Mouse (Mus musculus) forebrain, embryonic 13.5 days (tissue): ENCODE results near the gene Creld2. TPM values are rescaled to one million over a fixed set of nuclear protein-coding genes. Genes with fewer than 3 reads are reported as not detected.

Experiments
- ATAC-seq: fragments of 200-750 bp; cut with Nextera tagmentation; 2 replicates; pipeline ENCODE4 v1.8.0; 2017
- H3K27ac ChIP-seq: fragments of 300-500 bp; sonication (generic); 2 replicates; pipeline ENCODE4 v1.5.1; 2015; ENCODE audit warnings: inconsistent platforms, mild to moderate bottlenecking, moderate library complexity
- H3K27me3 ChIP-seq: fragments of 300-500 bp; sonication (generic); 2 replicates; pipeline ENCODE4 v1.6.1; 2015; ENCODE audit warnings: mild to moderate bottlenecking, inconsistent platforms
- H3K36me3 ChIP-seq: fragments of 300-500 bp; sonication (generic); 2 replicates; pipeline ENCODE4 v1.6.1; 2015; ENCODE audit warnings: mild to moderate bottlenecking, inconsistent platforms; ENCODE audit not compliant: poor library complexity, severe bottlenecking
- H3K4me1 ChIP-seq: fragments of 300-500 bp; sonication (generic); 2 replicates; pipeline ENCODE4 v1.6.1; 2015; ENCODE audit warnings: inconsistent platforms
- H3K4me2 ChIP-seq: fragments of 300-500 bp; sonication (generic); 2 replicates; pipeline ENCODE4 v1.6.1; 2015; ENCODE audit warnings: inconsistent platforms, mild to moderate bottlenecking, moderate library complexity
- H3K4me3 ChIP-seq: fragments of 300-500 bp; sonication (generic); 2 replicates; pipeline ENCODE4 v1.5.1; 2015; ENCODE audit warnings: mild to moderate bottlenecking, inconsistent platforms
- H3K9ac ChIP-seq: fragments of 300-500 bp; sonication (generic); 2 replicates; pipeline ENCODE4 v1.6.1; 2015; ENCODE audit warnings: mild to moderate bottlenecking, inconsistent platforms
- H3K9me3 ChIP-seq: fragments of 300-500 bp; sonication (generic); replicated peaks from 2 replicates; pipeline ENCODE4 v1.6.1; 2016; ENCODE audit warnings: inconsistent platforms
- WGBS: fragments of 180-500 bp; shearing (Covaris S2); methylation state at CpG from one replicate; pipeline ENCODE4 v1.1.7; 2015; 5-methylcytosine and 5-hydroxymethylcytosine counted together
- polyA plus RNA-seq: library from polyadenylated mRNA; unstranded; fragments of >200 nt; fragmentation: Nextera tagmentation; extraction: Ambion mirVana; gene quantifications from 2 replicates; pipeline ENCODE4 v1.2.1, GENCODE M21; 2015

Creld2 gene
- polyA plus RNA-seq, 1 experiment from 2014 or later = 63.6 TPM

DNA sequence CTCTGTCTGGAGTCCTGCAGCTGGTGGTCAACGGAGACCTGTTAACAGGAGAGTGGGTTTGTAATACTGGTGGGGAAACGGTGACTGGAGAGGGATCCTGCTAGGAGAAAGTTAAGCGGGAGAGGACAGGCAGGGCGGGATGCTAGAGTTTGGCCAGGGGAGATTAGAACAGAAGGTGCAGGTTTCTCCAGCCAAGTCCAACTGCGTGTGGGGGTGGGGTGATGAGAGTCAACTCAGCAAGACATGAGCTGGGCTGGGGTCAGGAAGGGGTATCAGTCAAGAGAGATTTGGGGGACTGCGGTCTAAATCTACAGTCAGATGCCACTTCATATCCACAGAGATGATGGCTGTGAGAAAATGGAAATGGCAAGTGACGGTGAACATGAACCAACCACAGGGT lies 25.5 kb downstream of the Creld2 start:
- H3K9ac ChIP-seq = no peak overlapping the region
- H3K4me2 ChIP-seq = no peak overlapping the region
- 91% methylated on average over 7 of the region's 7 CpGs for WGBS
- H3K4me1 ChIP-seq = peaks cover 4% of the 10 kb centered on the region; the same call in 1 of the 2 replicates
- H3K36me3 ChIP-seq = no peaks in the 10 kb centered on the region
- no peak for ATAC-seq
- no peak overlapping the region for H3K27ac ChIP-seq
- H3K9me3 ChIP-seq = no peaks in the 10 kb centered on the region
- no peak overlapping the region for H3K4me3 ChIP-seq
- H3K27me3 ChIP-seq = no peaks in the 10 kb centered on the region

DNA sequence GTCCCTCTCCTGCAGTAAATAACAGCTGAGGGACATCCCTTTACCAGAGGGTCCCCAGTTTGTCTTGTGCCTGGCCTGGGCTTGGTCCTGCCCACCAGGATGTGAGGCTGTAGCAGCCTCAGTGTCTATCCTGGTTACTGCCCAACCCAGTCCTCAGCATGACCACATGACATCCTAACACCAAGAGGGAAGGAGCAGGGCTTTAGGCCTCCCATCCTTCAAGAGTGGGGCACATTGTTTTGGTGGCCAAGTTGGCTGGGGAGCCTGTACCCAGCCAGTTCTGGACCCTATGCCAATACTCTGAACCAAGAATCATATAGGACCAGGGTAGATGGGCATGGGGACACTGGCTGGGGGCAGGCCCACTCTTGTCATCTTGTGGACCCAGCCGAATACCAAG lies 29.2 kb downstream of the Creld2 start:
- H3K4me1 ChIP-seq = 0 out of 2 replicates have a peak, but pooled peaks cover 3% of the 10 kb centered on the region
- H3K9me3 ChIP-seq = no peaks in the 10 kb centered on the region
- H3K27me3 ChIP-seq = no peaks in the 10 kb centered on the region
- no peak overlapping the region for H3K27ac ChIP-seq
- H3K4me2 ChIP-seq = no peak overlapping the region
- no peak overlapping the region for H3K4me3 ChIP-seq
- WGBS = 100% methylated on average over 1 of the region's 1 CpGs
- ATAC-seq = no peak
- H3K36me3 ChIP-seq = no peaks in the 10 kb centered on the region
- no peak overlapping the region for H3K9ac ChIP-seq

DNA sequence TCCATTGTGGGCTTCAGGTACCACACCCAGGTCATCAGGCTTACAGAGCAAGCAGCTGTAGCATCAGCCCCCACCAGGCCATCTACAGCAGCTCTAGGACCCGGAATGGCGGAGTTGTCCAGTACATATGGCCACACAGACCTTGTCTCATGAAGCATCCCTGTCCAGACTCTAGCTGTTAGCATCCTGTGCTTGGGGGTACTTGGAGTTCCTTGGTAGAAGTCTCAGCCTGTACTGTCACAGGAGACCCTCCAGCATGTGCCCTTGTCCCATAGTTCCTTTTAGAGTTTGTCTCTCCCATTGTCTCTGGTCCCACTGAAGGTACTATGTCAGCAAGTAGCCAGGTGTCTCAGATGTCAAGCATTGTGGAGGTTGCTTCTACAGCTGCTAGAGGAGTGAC lies 30.2 kb downstream of the Creld2 start:
- H3K9me3 ChIP-seq = no peaks in the 10 kb centered on the region
- ATAC-seq = no peak
- H3K27ac ChIP-seq = no peak overlapping the region
- H3K9ac ChIP-seq = no peak overlapping the region
- no peak overlapping the region for H3K4me3 ChIP-seq
- 86% methylated on average over 2 of the region's 2 CpGs for WGBS
- H3K27me3 ChIP-seq = no peaks in the 10 kb centered on the region
- no peaks in the 10 kb centered on the region for H3K36me3 ChIP-seq
- peaks cover 10% of the 10 kb centered on the region; the same call in 1 of the 2 replicates for H3K4me1 ChIP-seq
- no peak overlapping the region for H3K4me2 ChIP-seq

DNA sequence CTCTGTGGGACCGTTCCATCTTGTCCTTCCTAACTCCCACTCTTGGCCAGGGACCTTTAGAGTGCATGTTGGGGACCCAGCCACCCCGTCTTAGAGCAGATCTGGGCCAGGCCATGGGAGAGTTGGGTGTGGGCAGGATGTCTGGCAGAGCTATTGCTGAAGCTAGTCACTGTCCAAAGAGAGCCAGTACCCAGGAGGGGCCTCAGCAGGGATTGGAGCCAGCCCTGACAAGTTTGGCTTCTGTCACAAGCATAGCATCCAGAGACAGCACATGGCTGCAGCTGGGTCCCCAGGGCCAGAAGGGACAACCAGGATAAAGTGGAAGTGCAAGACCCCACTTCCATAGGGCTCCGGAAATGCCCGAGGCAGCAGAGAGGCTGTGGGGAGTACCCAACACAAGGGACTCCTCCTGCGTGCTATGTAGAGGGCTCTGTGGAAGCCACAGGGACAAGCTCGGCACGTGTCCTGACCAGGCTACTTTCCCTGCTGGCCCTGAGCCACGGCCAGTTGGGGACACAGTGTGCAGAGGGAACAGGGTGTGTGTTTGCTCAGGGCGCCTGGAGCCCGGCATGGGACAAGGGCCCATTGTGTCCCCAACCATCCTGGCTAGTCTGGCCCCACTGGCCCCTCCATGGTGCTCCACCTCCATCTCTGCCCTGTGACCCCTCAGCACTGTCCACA lies 30.8 kb downstream of the Creld2 start:
- Histone ChIP-seq H3K9ac (peak overlapping the region; percentile 21; the same call in 1 of the 2 replicates), H3K4me1 (peaks cover 15% of the 10 kb centered on the region; the same call in 1 of the 2 replicates), H3K27ac (no peak overlapping the region), H3K9me3 (no peaks in the 10 kb centered on the region), H3K27me3 (no peaks in the 10 kb centered on the region), H3K4me2 (no peak overlapping the region), H3K4me3 (no peak overlapping the region), H3K36me3 (no peaks in the 10 kb centered on the region)
- WGBS = 67% methylated on average over 10 of the region's 10 CpGs
- no peak for ATAC-seq

DNA sequence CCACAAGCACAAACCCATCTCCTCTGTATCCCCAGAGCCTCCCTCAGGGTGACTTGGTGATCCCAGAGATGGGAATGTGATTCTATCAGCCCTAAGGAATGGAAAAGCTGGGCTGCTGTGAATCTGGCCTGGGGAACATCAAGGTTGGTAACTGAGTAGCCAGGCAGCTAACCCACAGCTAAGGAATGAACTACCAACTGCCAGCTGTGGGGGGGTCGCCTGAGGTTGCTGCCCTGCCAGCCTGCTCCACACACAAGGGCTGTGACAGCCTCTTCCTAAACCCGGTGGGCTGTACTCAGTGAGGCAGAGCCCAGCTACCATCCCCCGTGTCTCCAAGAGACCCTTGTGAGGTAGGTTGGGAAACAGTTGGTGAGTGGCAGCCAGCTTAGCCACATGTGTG lies 31.6 kb downstream of the Creld2 start:
- H3K4me1 ChIP-seq = peaks cover 15% of the 10 kb centered on the region; the same call in 1 of the 2 replicates
- no peaks in the 10 kb centered on the region for H3K36me3 ChIP-seq
- no peaks in the 10 kb centered on the region for H3K9me3 ChIP-seq
- no peak overlapping the region for H3K4me3 ChIP-seq
- no peak for ATAC-seq
- H3K27ac ChIP-seq = no peak overlapping the region
- H3K4me2 ChIP-seq = no peak overlapping the region
- 61% methylated on average over 3 of the region's 3 CpGs for WGBS
- no peak overlapping the region for H3K9ac ChIP-seq
- no peaks in the 10 kb centered on the region for H3K27me3 ChIP-seq

DNA sequence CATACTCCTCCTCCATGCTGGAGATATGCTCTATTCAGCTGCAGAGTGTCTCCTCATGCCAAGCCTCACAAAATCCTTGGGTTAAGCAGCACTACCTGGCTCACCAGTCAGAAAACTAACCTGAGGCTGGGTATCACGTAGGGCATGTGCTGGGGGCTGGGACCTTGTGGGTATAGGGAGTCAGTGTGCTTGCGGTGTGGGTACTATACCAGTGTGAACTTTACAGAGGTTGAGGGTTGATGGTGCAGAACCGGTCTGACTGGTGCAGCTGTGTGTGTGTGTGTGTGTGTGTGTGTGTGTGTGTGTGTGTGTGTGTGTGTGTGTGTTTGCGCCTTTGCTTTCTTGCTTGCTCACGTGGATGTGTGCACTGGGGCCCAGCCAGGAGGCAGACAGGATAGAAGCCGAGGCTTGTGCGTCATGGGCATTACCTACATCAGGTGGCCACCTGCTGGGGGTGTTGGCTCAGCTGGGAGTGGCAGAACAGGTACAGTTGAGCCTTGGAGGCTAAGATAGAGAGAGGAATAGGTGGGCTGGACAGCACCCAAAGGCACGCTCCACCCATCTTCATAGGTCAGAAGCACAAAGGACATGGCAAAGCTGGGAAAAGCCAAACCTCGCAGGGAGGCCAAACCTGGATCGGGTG lies 32.2 kb downstream of the Creld2 start:
- WGBS = 85% methylated on average over 10 of the region's 10 CpGs

DNA sequence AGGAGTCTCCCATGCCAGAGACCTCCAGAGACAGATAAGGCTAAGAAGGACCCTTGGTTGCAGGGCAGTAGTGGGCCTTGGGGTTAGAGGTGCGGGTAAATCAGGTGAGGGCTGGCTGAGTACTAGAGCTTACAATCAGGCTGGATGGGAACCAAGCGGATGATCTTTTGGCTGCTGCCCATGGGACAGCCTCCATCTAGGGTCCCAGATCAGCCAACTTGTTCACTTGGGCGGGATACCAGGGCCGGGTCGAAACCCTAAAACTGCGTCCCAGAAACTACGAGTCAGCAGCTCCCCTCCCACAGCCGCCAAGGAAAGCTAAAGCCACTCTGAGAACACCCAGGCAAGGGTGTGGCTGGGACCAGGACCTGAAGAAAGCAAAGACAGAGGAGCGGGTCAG lies 33.7 kb downstream of the Creld2 start:
- H3K9ac ChIP-seq = no peak overlapping the region
- H3K27ac ChIP-seq = no peak overlapping the region
- no peaks in the 10 kb centered on the region for H3K9me3 ChIP-seq
- H3K4me2 ChIP-seq = no peak overlapping the region
- no peaks in the 10 kb centered on the region for H3K36me3 ChIP-seq
- WGBS = 89% methylated on average over 9 of the region's 9 CpGs
- ATAC-seq = no peak
- H3K4me1 ChIP-seq = peaks cover 15% of the 10 kb centered on the region; the same call in 1 of the 2 replicates
- no peaks in the 10 kb centered on the region for H3K27me3 ChIP-seq
- H3K4me3 ChIP-seq = no peak overlapping the region

More for the DNA sequence above, 32.2 kb downstream of the Creld2 start:
- Histone ChIP-seq H3K4me1 (peaks cover 15% of the 10 kb centered on the region; the same call in 1 of the 2 replicates), H3K4me2 (no peak overlapping the region), H3K36me3 (no peaks in the 10 kb centered on the region), H3K27me3 (no peaks in the 10 kb centered on the region), H3K4me3 (no peak overlapping the region), H3K9me3 (no peaks in the 10 kb centered on the region), H3K9ac (no peak overlapping the region), H3K27ac (no peak overlapping the region)
- ATAC-seq = no peak

DNA sequence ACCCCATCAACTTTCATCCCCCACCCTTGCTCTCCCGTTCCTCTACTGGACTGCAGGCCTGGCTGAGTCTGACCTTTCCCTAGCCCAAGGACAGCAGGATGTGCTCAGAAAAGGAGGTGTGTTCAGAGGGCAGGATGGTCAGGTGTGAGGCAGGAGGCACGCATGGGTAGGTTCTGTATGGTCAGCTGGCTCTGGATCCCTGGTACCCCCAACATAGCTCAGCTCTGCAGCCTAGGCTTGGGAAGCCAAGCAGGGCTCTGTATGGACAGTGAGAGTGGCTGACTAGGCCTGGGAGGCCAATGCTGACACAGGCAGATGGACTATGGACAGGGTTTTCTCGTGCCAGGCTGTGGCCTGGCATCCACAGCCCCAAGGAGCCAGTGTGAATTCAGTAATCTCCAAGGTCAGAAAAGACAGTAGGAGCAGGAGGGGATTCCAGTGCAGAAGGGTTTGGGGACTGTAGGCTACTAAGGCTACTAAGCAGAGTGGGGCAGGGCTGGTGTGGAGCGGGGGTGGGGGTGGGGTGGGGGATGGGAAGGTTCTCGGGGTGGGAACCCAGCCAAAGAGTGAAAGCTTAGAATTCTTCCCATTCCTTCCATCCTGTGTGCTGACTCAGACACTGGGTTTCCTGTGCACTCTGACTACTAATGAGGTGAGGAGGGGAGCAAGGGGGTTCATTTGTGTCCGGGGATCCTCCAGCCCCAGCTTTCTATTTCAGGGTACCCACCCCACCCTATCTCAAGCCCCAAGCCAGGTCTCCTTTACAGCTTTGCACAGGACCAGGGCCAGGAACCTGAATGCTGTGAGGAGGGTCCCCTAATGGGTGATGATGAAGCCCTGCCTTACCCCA lies 34.9 kb downstream of the Creld2 start:
- no peaks in the 10 kb centered on the region for H3K36me3 ChIP-seq
- peaks cover 15% of the 10 kb centered on the region; the same call in 1 of the 2 replicates for H3K4me1 ChIP-seq
- H3K4me2 ChIP-seq = no peak overlapping the region
- ATAC-seq = no peak
- 0 out of 2 replicates have a peak overlapping the region, but pooled peaks have one; percentile 16 for H3K9ac ChIP-seq
- WGBS = 52% methylated on average over 6 of the region's 6 CpGs
- H3K27ac ChIP-seq = no peak overlapping the region
- no peaks in the 10 kb centered on the region for H3K9me3 ChIP-seq
- H3K27me3 ChIP-seq = no peaks in the 10 kb centered on the region
- H3K4me3 ChIP-seq = no peak overlapping the region

DNA sequence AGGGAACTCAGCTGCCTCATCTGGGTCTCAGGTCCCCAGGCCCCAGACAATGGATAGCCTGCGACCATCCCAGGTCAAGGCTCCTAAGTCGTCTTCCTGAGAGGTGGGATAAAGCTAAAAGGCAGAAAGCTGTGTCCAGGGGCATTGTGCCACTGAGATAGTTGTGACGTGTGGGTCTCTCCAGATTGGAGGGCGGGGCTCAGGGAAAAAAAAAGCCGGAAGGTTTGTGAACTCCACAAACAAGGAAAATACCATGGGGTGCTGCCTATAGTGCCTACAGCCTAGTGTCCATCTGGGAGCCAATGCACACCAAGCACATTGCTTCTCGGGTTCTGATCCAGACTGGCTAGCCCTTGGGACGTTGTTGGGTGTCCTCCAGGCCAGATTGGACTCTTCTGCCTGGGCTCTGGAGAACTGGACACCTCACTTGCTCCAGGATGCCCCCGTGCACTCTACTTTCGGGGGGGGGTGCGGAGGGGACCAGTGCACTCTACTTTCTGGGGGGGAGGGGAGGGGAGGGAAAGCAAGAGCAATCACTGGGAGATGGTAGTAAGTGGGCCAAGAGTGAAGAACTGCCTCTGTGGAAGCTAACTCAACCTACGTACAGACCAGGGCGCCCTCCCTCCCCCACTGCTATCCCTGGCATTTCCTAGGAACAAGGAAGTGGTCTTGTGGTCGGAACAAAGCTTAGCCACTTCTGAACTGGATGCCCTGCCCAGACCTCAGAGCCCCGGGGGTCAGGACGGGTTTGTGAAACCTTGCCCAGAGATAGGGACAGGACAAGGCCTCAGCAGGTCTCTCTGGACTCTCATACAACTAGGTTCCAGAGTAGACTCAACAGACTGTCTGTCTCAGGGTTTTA lies 35.8 kb downstream of the Creld2 start:
- no peaks in the 10 kb centered on the region for H3K36me3 ChIP-seq
- ATAC-seq = no peak
- 75% methylated on average over 15 of the region's 15 CpGs for WGBS
- no peak overlapping the region for H3K9ac ChIP-seq
- no peak overlapping the region for H3K4me2 ChIP-seq
- no peaks in the 10 kb centered on the region for H3K27me3 ChIP-seq
- peaks cover 15% of the 10 kb centered on the region; the same call in 1 of the 2 replicates for H3K4me1 ChIP-seq
- no peak overlapping the region for H3K4me3 ChIP-seq
- H3K27ac ChIP-seq = no peak overlapping the region
- H3K9me3 ChIP-seq = no peaks in the 10 kb centered on the region

DNA sequence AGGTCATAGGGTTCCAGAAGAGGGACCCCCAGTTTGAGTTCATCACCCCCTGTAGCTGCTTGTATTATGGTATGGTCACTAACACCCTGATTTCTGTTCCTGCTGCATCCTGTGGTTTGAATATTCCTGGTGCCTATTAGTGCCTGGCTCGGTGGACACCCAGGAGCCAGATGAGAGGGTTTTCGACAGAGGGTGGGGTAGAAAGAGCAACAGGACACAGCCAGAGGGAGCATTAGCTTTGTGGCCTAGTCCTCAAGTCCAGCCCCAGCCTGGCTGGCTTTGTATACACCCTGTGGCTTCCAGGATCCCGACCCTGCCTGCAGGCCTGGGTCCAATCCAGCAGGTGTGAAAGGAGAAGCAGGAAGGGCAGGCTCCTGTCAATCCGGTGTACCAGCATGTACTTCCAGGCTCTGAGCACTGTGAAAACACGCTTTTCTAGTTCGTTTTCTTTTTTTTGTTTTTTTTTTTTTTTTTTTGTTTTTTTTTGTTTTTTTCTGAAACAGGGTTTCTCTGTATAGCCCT lies 36.5 kb downstream of the Creld2 start:
- Histone ChIP-seq H3K36me3 (no peaks in the 10 kb centered on the region), H3K4me3 (no peak overlapping the region), H3K4me1 (peaks cover 12% of the 10 kb centered on the region; the same call in 1 of the 2 replicates), H3K27ac (no peak overlapping the region), H3K27me3 (no peaks in the 10 kb centered on the region), H3K9ac (no peak overlapping the region), H3K9me3 (no peaks in the 10 kb centered on the region), H3K4me2 (no peak overlapping the region)
- 81% methylated on average over 6 of the region's 6 CpGs for WGBS
- no peak for ATAC-seq

DNA sequence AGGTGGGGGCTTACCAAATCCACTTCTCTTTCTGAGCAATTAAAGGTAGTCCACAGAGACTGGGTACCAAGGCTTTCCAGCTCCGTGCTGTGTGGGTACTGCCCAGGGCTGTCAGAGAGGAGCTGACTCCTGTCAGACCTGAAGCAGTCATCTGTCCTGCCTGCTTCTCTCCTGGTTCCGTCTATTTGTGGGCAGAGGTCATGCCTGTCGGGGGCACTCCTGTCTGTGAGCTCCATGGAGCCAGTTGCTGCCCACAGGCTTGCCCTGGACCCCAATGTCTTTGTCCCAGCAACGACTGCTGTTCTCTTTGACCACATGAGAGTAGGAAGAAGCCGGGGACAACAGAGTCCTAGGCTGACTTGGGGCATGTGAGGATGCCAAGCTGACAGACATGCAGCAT lies 37.2 kb downstream of the Creld2 start:
- peaks cover 16% of the 10 kb centered on the region for H3K4me1 ChIP-seq
- no peak for ATAC-seq
- H3K9me3 ChIP-seq = no peaks in the 10 kb centered on the region
- no peak overlapping the region for H3K27ac ChIP-seq
- no peak overlapping the region for H3K9ac ChIP-seq
- WGBS = 79% methylated on average over 5 of the region's 5 CpGs
- H3K4me2 ChIP-seq = no peak overlapping the region
- H3K4me3 ChIP-seq = no peak overlapping the region
- H3K36me3 ChIP-seq = no peaks in the 10 kb centered on the region
- no peaks in the 10 kb centered on the region for H3K27me3 ChIP-seq
